Mouse (Mus musculus): ENCODE measurements around the gene Gls.

The Gls gene

DNA sequence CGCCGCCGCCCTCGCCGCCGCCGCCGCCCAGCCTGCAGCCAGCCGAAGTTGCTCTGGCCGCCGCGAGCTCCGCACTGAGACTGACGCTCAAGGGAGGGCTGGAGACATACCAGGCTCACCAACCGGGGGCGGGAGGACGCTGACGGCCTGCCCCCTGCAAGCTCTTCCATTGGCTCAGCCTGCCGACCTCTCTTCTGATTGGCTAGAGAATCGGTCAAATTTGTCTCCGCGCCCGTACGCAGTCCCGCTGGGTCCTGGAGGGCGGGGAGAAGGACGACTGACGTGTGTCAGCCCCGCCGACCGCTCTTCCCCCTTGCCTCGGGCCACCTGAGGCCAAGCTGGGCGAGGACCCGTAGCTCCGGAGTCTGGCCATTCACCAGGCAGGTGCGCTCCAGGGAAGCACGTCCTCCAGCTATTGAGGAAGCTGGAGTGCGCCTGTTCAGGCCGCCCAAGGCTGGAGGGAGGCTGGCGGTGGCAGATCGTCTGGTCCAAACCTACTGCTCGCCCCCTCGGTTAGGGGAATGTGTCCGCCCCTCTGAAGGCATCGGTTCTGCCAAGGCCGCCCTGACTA is at the start of gene Gls:
TSS of gene Gls (minus strand) at position 90 of the 571 bp plus-strand sequence.
- DNase-seq (ENCODE audit: extremely low read depth, low read depth, low spot score) = peak; percentile 43

- DNase-seq (ENCODE audit: extremely low read depth, low read depth, low spot score) = no peak
Measured at GRCm38 (mm10) chr1:52279831-52280595, 47.0 kb upstream of the Gls start.

DNA sequence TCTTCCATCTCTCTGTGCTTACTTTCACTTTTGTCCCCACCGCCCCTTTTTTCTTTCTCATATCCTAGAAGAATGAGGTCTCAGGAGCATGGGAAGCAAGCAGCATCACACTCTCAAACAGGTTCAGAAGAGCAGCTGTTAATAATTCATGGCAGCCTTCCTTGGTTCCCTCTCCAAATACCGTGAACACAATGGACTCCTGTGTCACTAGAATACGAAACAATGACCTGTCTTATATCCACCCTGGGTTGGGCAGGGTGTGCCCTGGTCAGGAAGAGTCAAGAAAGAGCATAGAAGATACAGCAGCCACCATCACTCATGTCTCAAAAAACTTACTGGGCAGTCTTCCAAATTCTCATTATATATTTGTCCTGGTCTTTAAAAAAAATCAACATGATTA is 46.3 kb upstream of the Gls start:
- no peak for DNase-seq (ENCODE audit: extremely low read depth, low read depth, low spot score)

- DNase-seq (ENCODE audit: extremely low read depth, low read depth, low spot score) = no peak
Measured at GRCm38 (mm10) chr1:52278073-52278472, 45.0 kb upstream of the Gls start.

GRCm38 (mm10) chr1:52274210-52274609 is 41.2 kb upstream of the Gls start:
- no peak for DNase-seq (ENCODE audit: extremely low read depth, low read depth, low spot score)

DNA sequence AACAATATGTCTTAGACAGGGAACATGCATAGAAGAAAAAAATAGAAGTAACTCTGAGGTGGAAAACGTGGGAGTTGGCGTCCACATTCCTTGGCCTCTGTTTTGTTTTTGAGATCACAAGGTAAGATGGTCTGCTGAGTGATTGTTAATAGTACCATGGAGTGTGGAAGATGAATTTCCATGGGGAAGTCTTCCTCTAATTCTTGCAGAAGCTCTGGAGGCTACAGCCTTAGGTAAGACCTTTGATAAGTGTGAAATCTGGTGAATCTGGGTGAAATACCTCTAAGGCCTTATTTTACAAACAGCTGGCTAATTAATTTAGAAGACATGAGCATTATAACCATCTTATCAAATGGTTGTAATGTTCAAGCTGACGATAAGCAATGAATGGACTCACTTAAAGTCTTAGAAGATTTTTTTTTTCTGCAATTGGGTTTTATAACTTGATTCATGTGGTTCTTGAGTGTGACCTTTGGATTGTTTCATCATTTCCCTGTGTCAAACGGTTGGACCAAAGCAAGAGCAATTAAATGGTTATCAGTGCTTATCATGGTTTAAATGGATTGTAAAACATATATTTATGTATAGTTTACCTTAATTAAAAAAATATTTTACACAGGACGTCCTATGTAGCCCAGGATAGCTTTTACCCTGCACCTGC is 39.1 kb upstream of the Gls start:
- DNase-seq (ENCODE audit: extremely low read depth, low read depth, low spot score) = no peak

GRCm38 (mm10) chr1:52270354-52270753 is 37.3 kb upstream of the Gls start:
- no peak for DNase-seq (ENCODE audit: extremely low read depth, low read depth, low spot score)

- no peak for DNase-seq (ENCODE audit: extremely low read depth, low read depth, low spot score)
Measured at GRCm38 (mm10) chr1:52269596-52269995, 36.6 kb upstream of the Gls start.

DNA sequence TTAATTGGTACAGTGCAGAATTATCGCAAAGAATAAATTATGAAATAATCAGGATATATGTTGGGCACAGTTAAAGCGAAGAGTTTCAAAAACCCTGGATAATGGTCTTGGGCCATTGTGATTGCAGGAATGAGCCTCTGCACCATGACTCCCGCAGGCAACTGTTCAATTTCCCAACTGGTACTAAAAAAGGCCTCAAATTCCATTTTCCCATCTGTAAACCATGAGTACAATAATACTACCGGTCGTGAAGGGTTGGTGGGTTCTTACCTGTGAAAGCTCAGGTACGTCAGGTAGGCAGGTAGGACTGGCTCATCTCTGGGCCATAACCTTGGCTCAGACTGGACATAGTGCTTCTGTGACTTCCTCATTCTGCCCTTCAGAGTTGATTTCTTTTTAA is 35.0 kb upstream of the Gls start:
- no peak for DNase-seq (ENCODE audit: extremely low read depth, low read depth, low spot score)

DNA sequence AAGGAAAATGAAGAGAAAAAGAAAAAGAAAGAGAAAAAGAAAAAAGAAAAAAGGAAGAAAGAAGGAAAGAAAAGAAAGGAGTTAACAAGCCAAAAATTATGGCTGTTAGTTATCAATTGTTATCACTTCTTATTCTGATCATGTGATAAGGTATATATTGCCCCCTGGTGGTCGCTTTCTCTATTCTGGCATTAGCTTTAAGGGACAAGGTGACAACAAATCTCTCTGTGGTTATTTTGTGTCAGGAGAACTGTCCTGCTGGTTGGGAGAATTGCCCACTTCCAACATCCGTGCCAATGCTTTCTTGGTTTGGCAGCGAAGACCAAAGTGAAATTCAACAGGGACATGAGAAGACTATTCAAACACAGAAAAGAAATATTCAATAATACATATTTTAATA is 34.6 kb upstream of the Gls start:
- DNase-seq (ENCODE audit: extremely low read depth, low read depth, low spot score) = no peak

GRCm38 (mm10) chr1:52265886-52266516 is 33.0 kb upstream of the Gls start:
- no peak for DNase-seq (ENCODE audit: extremely low read depth, low read depth, low spot score)

GRCm38 (mm10) chr1:52264290-52264689 is 31.3 kb upstream of the Gls start:
- DNase-seq (ENCODE audit: extremely low read depth, low read depth, low spot score) = no peak

GRCm38 (mm10) chr1:52260354-52261090 is 27.5 kb upstream of the Gls start:
- no peak for DNase-seq (ENCODE audit: extremely low read depth, low read depth, low spot score)

DNA sequence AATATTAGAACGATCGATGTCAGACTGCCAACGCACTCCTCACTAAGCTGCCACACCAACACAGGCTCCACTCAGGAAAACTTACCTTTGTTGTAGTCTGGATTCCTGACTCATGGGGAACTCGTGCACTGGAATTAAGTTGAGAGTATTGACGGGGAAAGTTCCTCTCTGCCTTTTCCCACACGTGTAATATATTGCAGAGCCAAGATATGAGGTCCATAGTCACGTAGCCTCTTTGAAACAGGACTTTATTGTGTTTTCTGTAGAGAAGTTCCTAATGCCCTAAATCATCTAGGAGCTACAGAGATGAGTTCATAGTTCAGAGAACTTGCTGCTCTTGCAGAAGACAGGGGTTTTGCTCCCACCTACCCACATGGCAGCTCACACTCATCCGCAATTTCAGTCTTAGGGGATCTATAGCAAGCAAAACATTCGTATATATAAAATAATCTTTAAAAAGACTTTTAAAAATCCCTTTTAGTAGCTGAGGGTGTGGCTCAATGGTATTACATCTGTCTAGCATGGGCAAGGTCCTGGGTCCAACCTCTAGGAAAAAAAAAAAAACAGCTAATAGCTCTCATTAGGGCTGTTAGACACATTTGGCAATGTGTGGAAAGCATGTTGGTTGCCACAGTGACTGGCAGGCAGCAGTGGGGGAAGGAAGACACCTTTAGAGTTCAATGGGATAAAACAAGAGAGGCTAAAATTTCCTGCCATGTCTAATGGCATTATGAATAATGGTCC is 25.1 kb upstream of the Gls start:
- no peak for DNase-seq (ENCODE audit: extremely low read depth, low read depth, low spot score)

GRCm38 (mm10) chr1:52256916-52257315 is 23.9 kb upstream of the Gls start:
- no peak for DNase-seq (ENCODE audit: extremely low read depth, low read depth, low spot score)

GRCm38 (mm10) chr1:52256194-52256593 is 23.2 kb upstream of the Gls start:
- DNase-seq (ENCODE audit: extremely low read depth, low read depth, low spot score) = no peak

- DNase-seq (ENCODE audit: extremely low read depth, low read depth, low spot score) = no peak
Measured at GRCm38 (mm10) chr1:52254411-52254810, 21.4 kb upstream of the Gls start.

GRCm38 (mm10) chr1:52253386-52253785 is 20.4 kb upstream of the Gls start:
- no peak for DNase-seq (ENCODE audit: extremely low read depth, low read depth, low spot score)

DNA sequence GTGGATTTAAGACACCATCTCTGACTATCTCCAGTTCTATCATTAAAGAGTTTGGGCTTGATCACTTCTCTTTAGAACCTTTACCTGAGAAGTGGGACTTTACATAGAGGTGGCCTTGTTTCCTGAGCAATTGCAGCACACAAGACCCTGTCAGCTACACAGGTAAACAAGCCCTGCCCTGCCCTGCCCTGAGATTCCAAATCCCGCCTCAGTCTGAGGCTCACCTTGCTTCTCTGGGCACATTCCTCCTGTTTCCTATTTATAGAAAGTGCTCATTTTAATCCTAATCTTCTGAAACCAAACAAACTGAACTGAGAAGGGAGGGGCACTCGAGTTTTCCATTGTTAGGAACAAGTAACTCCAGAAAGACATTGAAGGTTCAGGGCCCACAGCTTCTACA is 19.4 kb upstream of the Gls start:
- DNase-seq (ENCODE audit: extremely low read depth, low read depth, low spot score) = no peak

GRCm38 (mm10) chr1:52251038-52251735 is 18.2 kb upstream of the Gls start:
- DNase-seq (ENCODE audit: extremely low read depth, low read depth, low spot score) = no peak
